Mouse (Mus musculus) limb, embryonic 12.5 days (tissue): ENCODE data around the gene D630045J12Rik. TPM values are rescaled to one million over a fixed set of nuclear protein-coding genes. Genes with fewer than 3 reads are reported as not detected.

ENCODE experiments used
- ATAC-seq: fragments of 200-750 bp; cut with Nextera tagmentation; 2 replicates; pipeline ENCODE4 v1.8.0; 2017; ENCODE audit warnings: low read depth, moderate TSS enrichment; ENCODE audit not compliant: insufficient number of reproducible peaks, insufficient read depth, low FRiP score, low TSS enrichment
- H3K27ac ChIP-seq: fragments of 300-500 bp; sonication (generic); 2 replicates; pipeline ENCODE4 v1.5.1; 2016; ENCODE audit warnings: mild to moderate bottlenecking, moderate library complexity
- H3K27me3 ChIP-seq: fragments of 300-500 bp; sonication (generic); 2 replicates; pipeline ENCODE4 v1.6.1; 2016; ENCODE audit warnings: mild to moderate bottlenecking, moderate library complexity
- H3K36me3 ChIP-seq: fragments of 300-500 bp; sonication (generic); 2 replicates; pipeline ENCODE4 v1.6.1; 2016; ENCODE audit warnings: mild to moderate bottlenecking, moderate library complexity
- H3K4me1 ChIP-seq: fragments of 300-500 bp; sonication (generic); replicated peaks from 2 replicates; pipeline ENCODE4 v1.6.1; 2016
- H3K4me2 ChIP-seq: fragments of 300-500 bp; sonication (generic); 2 replicates; pipeline ENCODE4 v1.6.1; 2016; ENCODE audit warnings: mild to moderate bottlenecking, moderate library complexity
- H3K4me3 ChIP-seq: fragments of 300-500 bp; sonication (generic); replicated peaks from 2 replicates; pipeline ENCODE4 v1.5.1; 2016; ENCODE audit warnings: mild to moderate bottlenecking
- H3K9ac ChIP-seq: fragments of 300-500 bp; sonication (generic); replicated peaks from 2 replicates; pipeline ENCODE4 v1.6.1; 2016; ENCODE audit warnings: mild to moderate bottlenecking, moderate library complexity
- H3K9me3 ChIP-seq: fragments of 300-500 bp; sonication (generic); 2 replicates; pipeline ENCODE4 v1.6.1; 2016; ENCODE audit warnings: mild to moderate bottlenecking, moderate library complexity
- WGBS: fragments of 180-500 bp; shearing (Covaris S2); methylation state at CpG from one replicate; pipeline ENCODE4 v1.1.7; 2016; 5-methylcytosine and 5-hydroxymethylcytosine counted together
- polyA plus RNA-seq: library from polyadenylated mRNA; unstranded; fragments of >200 nt; fragmentation: Nextera tagmentation; extraction: Ambion mirVana; gene quantifications from 2 replicates; pipeline ENCODE4 v1.2.1, GENCODE M21; 2016

D630045J12Rik gene
- polyA plus RNA-seq, 1 experiment from 2014 or later = 7.6 TPM

GRCm38 (mm10) chr6:38083204-38083603 is 170.6 kb downstream of the D630045J12Rik start:
- Histone ChIP-seq H3K27me3 (no peaks in the 10 kb centered on the region), H3K9ac (no peak overlapping the region), H3K27ac (no peak overlapping the region), H3K4me3 (no peak overlapping the region), H3K4me1 (peaks cover 7% of the 10 kb centered on the region; the same call in 1 of the 2 replicates), H3K36me3 (no peaks in the 10 kb centered on the region), H3K4me2 (no peak overlapping the region), H3K9me3 (no peaks in the 10 kb centered on the region)
- ATAC-seq = no peak
- 27% methylated on average over 4 of the region's 4 CpGs for WGBS

GRCm38 (mm10) chr6:38081727-38082341 is 172.0 kb downstream of the D630045J12Rik start:
- H3K9me3 ChIP-seq = no peaks in the 10 kb centered on the region
- H3K27me3 ChIP-seq = no peaks in the 10 kb centered on the region
- H3K9ac ChIP-seq = no peak overlapping the region
- no peak for ATAC-seq
- 55% methylated on average over 11 of the region's 11 CpGs for WGBS
- H3K4me2 ChIP-seq = no peak overlapping the region
- H3K4me1 ChIP-seq = peaks cover 7% of the 10 kb centered on the region; the same call in 1 of the 2 replicates
- H3K36me3 ChIP-seq = no peaks in the 10 kb centered on the region
- no peak overlapping the region for H3K4me3 ChIP-seq
- H3K27ac ChIP-seq = no peak overlapping the region

DNA sequence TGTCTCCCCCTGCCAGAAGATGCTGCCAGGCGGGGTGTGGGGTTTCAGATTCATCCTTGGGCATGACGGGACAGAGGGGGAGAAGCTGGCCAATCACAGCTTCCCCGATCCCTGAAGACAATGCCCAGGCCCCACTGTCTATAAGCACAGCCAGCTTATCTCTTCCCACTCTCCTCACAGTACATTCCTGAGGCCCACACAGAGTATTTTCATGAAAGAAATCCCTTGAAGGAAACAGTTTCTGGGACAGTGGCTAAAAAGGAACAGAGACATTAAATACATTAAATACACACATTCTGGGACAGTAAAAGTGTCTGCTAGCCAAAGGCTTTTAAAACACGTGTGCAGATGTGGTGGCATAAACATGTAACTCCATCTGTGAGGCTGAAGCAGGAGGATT is 173.4 kb downstream of the D630045J12Rik start:
- H3K9ac ChIP-seq = no peak overlapping the region
- no peaks in the 10 kb centered on the region for H3K27me3 ChIP-seq
- 67% methylated on average over 4 of the region's 4 CpGs for WGBS
- no peak overlapping the region for H3K4me2 ChIP-seq
- H3K9me3 ChIP-seq = no peaks in the 10 kb centered on the region
- no peak overlapping the region for H3K4me3 ChIP-seq
- ATAC-seq = no peak
- H3K27ac ChIP-seq = no peak overlapping the region
- H3K4me1 ChIP-seq = peaks cover 7% of the 10 kb centered on the region; the same call in 1 of the 2 replicates
- no peaks in the 10 kb centered on the region for H3K36me3 ChIP-seq

GRCm38 (mm10) chr6:38073592-38073991 is 180.2 kb downstream of the D630045J12Rik start:
- Histone ChIP-seq H3K4me1 (0 out of 2 replicates have a peak, but pooled peaks cover 6% of the 10 kb centered on the region), H3K9ac (no peak overlapping the region), H3K36me3 (no peaks in the 10 kb centered on the region), H3K4me3 (no peak overlapping the region), H3K9me3 (peaks cover 9% of the 10 kb centered on the region; the same call in 1 of the 2 replicates), H3K27ac (no peak overlapping the region), H3K27me3 (no peaks in the 10 kb centered on the region), H3K4me2 (no peak overlapping the region)
- WGBS = 91% methylated on average over 3 of the region's 3 CpGs
- ATAC-seq = no peak

Other genes with a start within 250 kb of the D630045J12Rik start
- 7.5 and 8.0 TPM in 2 replicates for gene Svopl, start 207.0 kb downstream of the D630045J12Rik start, polyA plus RNA-seq
- 0.71 and 0.73 TPM in 2 replicates for gene Tmem213, start 144.8 kb downstream of the D630045J12Rik start, polyA plus RNA-seq
- not detected in 2 replicates for gene Atp6v0a4, start 129.4 kb downstream of the D630045J12Rik start, polyA plus RNA-seq
- 15.7 and 19.6 TPM in 2 replicates for gene Zc3hav1l, start 45.2 kb upstream of the D630045J12Rik start, polyA plus RNA-seq
- gene Zc3hav1, start 100.6 kb upstream of the D630045J12Rik start, polyA plus RNA-seq = 2.1 and 2.5 TPM in 2 replicates
- 13.3 and 14.0 TPM in 2 replicates for gene Ttc26, start 127.5 kb upstream of the D630045J12Rik start, polyA plus RNA-seq
- gene Ubn2, start 179.9 kb upstream of the D630045J12Rik start, polyA plus RNA-seq = 16.3 and 21.3 TPM in 2 replicates